Mouse (Mus musculus) stomach, postnatal 0 days (tissue): ENCODE results near the gene D5Ertd579e.

Experiments used
- CTCF ChIP-seq: IDR thresholded peaks from 2 replicates; pipeline ENCODE4 v1.5.1; 2016; ENCODE audit warnings: antibody characterized with exemption, low read depth, mild to moderate bottlenecking, moderate library complexity
- EP300 ChIP-seq: optimal IDR thresholded peaks from 2 replicates; pipeline ENCODE3; 2016; ENCODE audit warnings: antibody characterized with exemption

DNA sequence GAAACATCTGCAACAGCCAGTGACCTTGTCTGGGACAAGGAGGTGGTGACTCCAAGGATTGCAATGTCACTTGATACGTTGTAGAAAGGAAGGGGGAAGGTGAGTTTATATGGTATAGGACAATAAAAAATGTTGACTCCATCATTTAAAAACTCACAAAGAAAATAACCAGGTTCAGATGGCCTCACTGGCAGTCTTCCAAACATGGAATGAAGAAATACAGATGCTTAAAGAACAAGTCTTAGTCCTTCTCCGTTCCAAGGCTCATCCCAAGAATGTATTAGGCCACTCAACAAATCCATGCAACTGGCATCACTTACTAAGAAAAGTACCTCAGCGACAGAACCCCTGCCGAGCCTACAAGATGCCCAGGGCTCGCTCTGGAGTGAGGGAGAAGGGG lies 141.3 kb downstream of the D5Ertd579e start:
- no peak for TF ChIP-seq EP300
- TF ChIP-seq CTCF = no peak
